Mouse (Mus musculus): ENCODE data around the gene Gm19345. TPM values are rescaled to one million over a fixed set of nuclear protein-coding genes. Genes with fewer than 3 reads are reported as not detected.
A peak's percentile ranks its signal among the peaks of the same experiment; 100 is the strongest.

Gene Gm19345
- polyA plus RNA-seq, 1 experiment from 2014 or later = 2.3 TPM

- no peak overlapping the region for H3K4me2 ChIP-seq
- no peaks in the 10 kb centered on the region for H3K36me3 ChIP-seq (ENCODE audit: poor library complexity, severe bottlenecking)
- H3K9me3 ChIP-seq (replicated peaks) = no peaks in the 10 kb centered on the region
- H3K27ac ChIP-seq = no peak overlapping the region
- no peaks in the 10 kb centered on the region for H3K4me1 ChIP-seq
- WGBS = 52% methylated on average over 9 of the region's 9 CpGs
- H3K27me3 ChIP-seq = peaks cover 6% of the 10 kb centered on the region; the same call in 1 of the 2 replicates
- no peak overlapping the region for H3K4me3 ChIP-seq
- H3K9ac ChIP-seq = no peak overlapping the region
- no peak for ATAC-seq
Observed at GRCm38 (mm10) chr7:19831837-19832236, 20.0 kb upstream of the Gm19345 start.

GRCm38 (mm10) chr7:19834055-19834454, 17.7 kb upstream of the Gm19345 start:
- Histone ChIP-seq H3K4me2 (no peak overlapping the region), H3K9me3 (replicated peaks) (no peaks in the 10 kb centered on the region), H3K4me3 (no peak overlapping the region), H3K9ac (no peak overlapping the region), H3K27ac (no peak overlapping the region), H3K4me1 (no peaks in the 10 kb centered on the region), H3K27me3 (peaks cover 6% of the 10 kb centered on the region; the same call in 1 of the 2 replicates), H3K36me3 (ENCODE audit: poor library complexity, severe bottlenecking) (no peaks in the 10 kb centered on the region)
- WGBS = 64% methylated on average over 3 of the region's 3 CpGs
- no peak for ATAC-seq

- H3K4me3 ChIP-seq = no peak overlapping the region
- no peaks in the 10 kb centered on the region for H3K9me3 ChIP-seq (replicated peaks)
- H3K9ac ChIP-seq = no peak overlapping the region
- ATAC-seq = no peak
- H3K36me3 ChIP-seq (ENCODE audit: poor library complexity, severe bottlenecking) = no peaks in the 10 kb centered on the region
- 64% methylated on average over 3 of the region's 3 CpGs for WGBS
- H3K4me2 ChIP-seq = no peak overlapping the region
- H3K27ac ChIP-seq = no peak overlapping the region
- no peaks in the 10 kb centered on the region for H3K4me1 ChIP-seq
- H3K27me3 ChIP-seq = peaks cover 2% of the 10 kb centered on the region; the same call in 1 of the 2 replicates
Observed at GRCm38 (mm10) chr7:19836843-19837242, 15.0 kb upstream of the Gm19345 start.

- Histone ChIP-seq H3K36me3 (ENCODE audit: poor library complexity, severe bottlenecking) (no peaks in the 10 kb centered on the region), H3K27me3 (peaks cover 20% of the 10 kb centered on the region), H3K9ac (no peak overlapping the region), H3K4me3 (no peak overlapping the region), H3K4me1 (no peaks in the 10 kb centered on the region), H3K9me3 (replicated peaks) (no peaks in the 10 kb centered on the region), H3K27ac (no peak overlapping the region), H3K4me2 (no peak overlapping the region)
- 86% methylated on average over 4 of the region's 4 CpGs for WGBS
- no peak for ATAC-seq
Observed at GRCm38 (mm10) chr7:19840371-19840770, 11.4 kb upstream of the Gm19345 start.

- Histone ChIP-seq H3K36me3 (ENCODE audit: poor library complexity, severe bottlenecking) (no peaks in the 10 kb centered on the region), H3K27me3 (peaks cover 20% of the 10 kb centered on the region), H3K4me2 (no peak overlapping the region), H3K9me3 (replicated peaks) (no peaks in the 10 kb centered on the region), H3K4me1 (no peaks in the 10 kb centered on the region), H3K27ac (no peak overlapping the region), H3K9ac (no peak overlapping the region), H3K4me3 (no peak overlapping the region)
- no peak for ATAC-seq
- 88% methylated on average over 3 of the region's 3 CpGs for WGBS
Observed at GRCm38 (mm10) chr7:19840936-19841335, 10.9 kb upstream of the Gm19345 start.

GRCm38 (mm10) chr7:19841686-19842413, 10.0 kb upstream of the Gm19345 start:
- Histone ChIP-seq H3K4me2 (no peak overlapping the region), H3K4me1 (no peaks in the 10 kb centered on the region), H3K9me3 (replicated peaks) (no peaks in the 10 kb centered on the region), H3K27me3 (peaks cover 22% of the 10 kb centered on the region), H3K27ac (no peak overlapping the region), H3K36me3 (ENCODE audit: poor library complexity, severe bottlenecking) (no peaks in the 10 kb centered on the region), H3K9ac (no peak overlapping the region), H3K4me3 (no peak overlapping the region)
- WGBS = 84% methylated on average over 21 of the region's 21 CpGs
- ATAC-seq = no peak

GRCm38 (mm10) chr7:19842885-19843504, 8.8 kb upstream of the Gm19345 start:
- Histone ChIP-seq H3K4me2 (no peak overlapping the region), H3K27me3 (peaks cover 28% of the 10 kb centered on the region), H3K4me3 (no peak overlapping the region), H3K27ac (no peak overlapping the region), H3K9me3 (replicated peaks) (no peaks in the 10 kb centered on the region), H3K36me3 (ENCODE audit: poor library complexity, severe bottlenecking) (no peaks in the 10 kb centered on the region), H3K9ac (no peak overlapping the region), H3K4me1 (no peaks in the 10 kb centered on the region)
- WGBS = 31% methylated on average over 19 of the region's 19 CpGs
- ATAC-seq = no peak

- no peak overlapping the region for H3K4me2 ChIP-seq
- 4% methylated on average over 11 of the region's 11 CpGs for WGBS
- peak; percentile 30; the same call in 1 of the 2 replicates for ATAC-seq
- no peaks in the 10 kb centered on the region for H3K36me3 ChIP-seq (ENCODE audit: poor library complexity, severe bottlenecking)
- no peak overlapping the region for H3K4me3 ChIP-seq
- H3K27ac ChIP-seq = no peak overlapping the region
- H3K27me3 ChIP-seq = peaks cover 31% of the 10 kb centered on the region
- H3K9ac ChIP-seq = no peak overlapping the region
- no peaks in the 10 kb centered on the region for H3K9me3 ChIP-seq (replicated peaks)
- H3K4me1 ChIP-seq = no peaks in the 10 kb centered on the region
Observed at GRCm38 (mm10) chr7:19843561-19843960, 8.2 kb upstream of the Gm19345 start.

GRCm38 (mm10) chr7:19844521-19845171, 7.2 kb upstream of the Gm19345 start:
- H3K27ac ChIP-seq = no peak overlapping the region
- 73% methylated on average over 15 of the region's 15 CpGs for WGBS
- ATAC-seq = no peak
- no peak overlapping the region for H3K9ac ChIP-seq
- H3K4me2 ChIP-seq = no peak overlapping the region
- H3K36me3 ChIP-seq (ENCODE audit: poor library complexity, severe bottlenecking) = no peaks in the 10 kb centered on the region
- no peaks in the 10 kb centered on the region for H3K9me3 ChIP-seq (replicated peaks)
- no peak overlapping the region for H3K4me3 ChIP-seq
- no peaks in the 10 kb centered on the region for H3K4me1 ChIP-seq
- H3K27me3 ChIP-seq = peaks cover 32% of the 10 kb centered on the region

GRCm38 (mm10) chr7:19853526-19853925, 1.7 kb downstream of the Gm19345 start:
- 91% methylated on average over 20 of the region's 20 CpGs for WGBS
- Histone ChIP-seq H3K4me1 (peaks cover 6% of the 10 kb centered on the region; the same call in 1 of the 2 replicates), H3K9me3 (replicated peaks) (no peaks in the 10 kb centered on the region), H3K27me3 (peaks cover 20% of the 10 kb centered on the region), H3K27ac (no peak overlapping the region), H3K4me2 (no peak overlapping the region), H3K4me3 (no peak overlapping the region), H3K36me3 (ENCODE audit: poor library complexity, severe bottlenecking) (no peaks in the 10 kb centered on the region), H3K9ac (no peak overlapping the region)
- no peak for ATAC-seq

GRCm38 (mm10) chr7:19855663-19856062, 3.9 kb downstream of the Gm19345 start:
- no peak for ATAC-seq
- WGBS = 89% methylated on average over 5 of the region's 5 CpGs
- Histone ChIP-seq H3K9me3 (replicated peaks) (no peaks in the 10 kb centered on the region), H3K36me3 (ENCODE audit: poor library complexity, severe bottlenecking) (no peaks in the 10 kb centered on the region), H3K4me2 (no peak overlapping the region), H3K4me3 (no peak overlapping the region), H3K27me3 (peaks cover 18% of the 10 kb centered on the region), H3K4me1 (peaks cover 6% of the 10 kb centered on the region; the same call in 1 of the 2 replicates), H3K27ac (no peak overlapping the region), H3K9ac (no peak overlapping the region)

- 87% methylated on average over 6 of the region's 6 CpGs for WGBS
- Histone ChIP-seq H3K9me3 (replicated peaks) (no peaks in the 10 kb centered on the region), H3K4me3 (no peak overlapping the region), H3K27ac (no peak overlapping the region), H3K27me3 (peaks cover 14% of the 10 kb centered on the region), H3K4me2 (no peak overlapping the region), H3K36me3 (ENCODE audit: poor library complexity, severe bottlenecking) (no peaks in the 10 kb centered on the region), H3K9ac (no peak overlapping the region), H3K4me1 (peaks cover 6% of the 10 kb centered on the region; the same call in 1 of the 2 replicates)
- ATAC-seq = no peak
Observed at GRCm38 (mm10) chr7:19856283-19856682, 4.5 kb downstream of the Gm19345 start.
